Mouse (Mus musculus): ENCODE results near the gene Gm10073. TPM values are rescaled to one million over a fixed set of nuclear protein-coding genes. Genes with fewer than 3 reads are reported as not detected.

Gene Gm10073
- total RNA-seq, 2 experiments from 2014 or later, result 112 to 113 TPM

Other genes with a start within 250 kb of the Gm10073 start
- 1 to 10 TPM; 4.8 to 5.0 TPM for gene Smpd3, start 235.5 kb downstream of the Gm10073 start, total RNA-seq (2021)
- 1 to 10 TPM; 8.1 to 9.1 TPM for gene Zfp90, start 158.1 kb downstream of the Gm10073 start, total RNA-seq (2021)
- gene 6030452D12Rik, start 72.9 kb downstream of the Gm10073 start, total RNA-seq (2021), result not detected
- gene Cdh3, start 62.6 kb downstream of the Gm10073 start, total RNA-seq (2021), result 1 to 10 TPM; 2.8 to 3.3 TPM
- gene Cdh1, start 29.9 kb upstream of the Gm10073 start, total RNA-seq (2021), result under 1 TPM; 0.07 to 0.26 TPM
- gene Tango6, start 109.6 kb upstream of the Gm10073 start, total RNA-seq (2021), result 1 to 10 TPM; 9.3 to 9.4 TPM